Mouse (Mus musculus): ENCODE measurements around the gene Aff1. TPM values are rescaled to one million over a fixed set of nuclear protein-coding genes. Genes with fewer than 3 reads are reported as not detected.

Aff1 gene
- polyA plus RNA-seq (2014; fragmentation: Illumina TruSeq; extraction: RNeasy Lipid Tissue Mini Kit (QIAGEN cat#74804); ENCODE audit: low read depth, low replicate concordance): 39.1 TPM

GRCm38 (mm10) chr5:103691624-103692530 is at the start of gene Aff1:
Gene Aff1, plus strand, starts transcription at chr5:103692374.

GRCm38 (mm10) chr5:103655346-103656118 is 36.6 kb upstream of the Aff1 start, which contains the start of gene 1700016H13Rik:
Gene 1700016H13Rik, minus strand, starts transcription at chr5:103656010.

Other genes with a start within 250 kb of the Aff1 start
- 4.5 TPM for gene Slc10a6, start 63.0 kb upstream of the Aff1 start, polyA plus RNA-seq (2014; fragmentation: Illumina TruSeq; extraction: RNeasy Lipid Tissue Mini Kit (QIAGEN cat#74804); ENCODE audit: low read depth, low replicate concordance)
- 11.8 TPM for gene 1700016H13Rik, start 36.4 kb upstream of the Aff1 start, polyA plus RNA-seq (2014; fragmentation: Illumina TruSeq; extraction: RNeasy Lipid Tissue Mini Kit (QIAGEN cat#74804); ENCODE audit: low read depth, low replicate concordance)
- 6.1 TPM for gene Klhl8, start 218.9 kb downstream of the Aff1 start, polyA plus RNA-seq (2014; fragmentation: Illumina TruSeq; extraction: RNeasy Lipid Tissue Mini Kit (QIAGEN cat#74804); ENCODE audit: low read depth, low replicate concordance)